Mouse (Mus musculus) testis, adult 2 months (tissue): ENCODE results near the gene Hykk.

Experiments used
- CTCF ChIP-seq: fragments of 200-500 bp; IDR thresholded peaks from 2 replicates; pipeline ENCODE4 v1.5.1; 2012; ENCODE audit warnings: low read depth, mild to moderate bottlenecking, inconsistent platforms, low read length, moderate library complexity; ENCODE audit not compliant: control insufficient read depth, insufficient read depth, insufficient replicate concordance
- POLR2A ChIP-seq: fragments of 200-500 bp; IDR thresholded peaks from 2 replicates; pipeline ENCODE4 v1.6.1; 2012; ENCODE audit warnings: low read depth, mild to moderate bottlenecking, inconsistent platforms, low read length, moderate library complexity; ENCODE audit not compliant: control insufficient read depth

GRCm38 (mm10) chr9:54994381-54994780 lies 77.3 kb downstream of the Hykk start:
- TF ChIP-seq CTCF (no peak), POLR2A (no peak)
